Mouse (Mus musculus) ES-Bruce4 (cell line): ENCODE measurements around the gene En2. TPM values are rescaled to one million over a fixed set of nuclear protein-coding genes. Genes with fewer than 3 reads are reported as not detected.

ENCODE experiments used
- H3K27ac ChIP-seq: 2 replicates; pipeline ENCODE4 v1.5.1; 2012; ENCODE audit warnings: low read length, inconsistent platforms; ENCODE audit not compliant: insufficient read depth
- H3K27me3 ChIP-seq: 2 replicates; pipeline ENCODE4 v1.6.1; 2012; ENCODE audit warnings: mild to moderate bottlenecking, low read length, inconsistent platforms; ENCODE audit not compliant: control insufficient read depth, poor library complexity, insufficient read depth, severe bottlenecking
- H3K36me3 ChIP-seq: 2 replicates; pipeline ENCODE4 v1.6.1; 2012; ENCODE audit warnings: inconsistent platforms, mild to moderate bottlenecking, low read length, moderate library complexity; ENCODE audit not compliant: control insufficient read depth, poor library complexity, insufficient read depth, severe bottlenecking
- H3K4me1 ChIP-seq: one replicate; pipeline ENCODE4 v1.8.1; 2011; ENCODE audit warnings: low read length; ENCODE audit not compliant: control insufficient read depth, insufficient read depth
- H3K4me3 ChIP-seq: 2 replicates; pipeline ENCODE4 v1.5.1; 2011; ENCODE audit warnings: low read depth, mild to moderate bottlenecking, low read length
- H3K9ac ChIP-seq: 2 replicates; pipeline ENCODE4 v1.6.1; 2012; ENCODE audit warnings: low read depth, mild to moderate bottlenecking, inconsistent platforms; ENCODE audit not compliant: poor library complexity, severe bottlenecking
- H3K9me3 ChIP-seq: replicated peaks from 2 replicates; pipeline ENCODE4 v1.6.1; 2012; ENCODE audit warnings: mild to moderate bottlenecking, low read length, inconsistent platforms; ENCODE audit not compliant: control insufficient read depth, poor library complexity, insufficient read depth, severe bottlenecking
- CTCF ChIP-seq: IDR thresholded peaks from one replicate; pipeline ENCODE4 v1.8.1; 2011; ENCODE audit warnings: low read depth, low read length
- EP300 ChIP-seq: IDR thresholded peaks from 2 replicates; pipeline ENCODE4 v1.6.1; 2011; ENCODE audit warnings: low read depth, low read length; ENCODE audit not compliant: insufficient read depth
- POLR2A ChIP-seq: IDR thresholded peaks from one replicate; pipeline ENCODE4 v1.8.1; 2011; ENCODE audit warnings: low read length; ENCODE audit not compliant: insufficient read depth
- polyA plus RNA-seq: library from polyadenylated mRNA; stranded (reverse); fragments of >200 nt; gene quantifications from 2 replicates; pipeline ENCODE4 v1.2.4, GENCODE M21; 2011; ENCODE audit warnings: low read depth; ENCODE audit not compliant: missing spikeins, insufficient read depth, insufficient read length

The En2 gene
- polyA plus RNA-seq, 1 experiment = 1.6 TPM

DNA sequence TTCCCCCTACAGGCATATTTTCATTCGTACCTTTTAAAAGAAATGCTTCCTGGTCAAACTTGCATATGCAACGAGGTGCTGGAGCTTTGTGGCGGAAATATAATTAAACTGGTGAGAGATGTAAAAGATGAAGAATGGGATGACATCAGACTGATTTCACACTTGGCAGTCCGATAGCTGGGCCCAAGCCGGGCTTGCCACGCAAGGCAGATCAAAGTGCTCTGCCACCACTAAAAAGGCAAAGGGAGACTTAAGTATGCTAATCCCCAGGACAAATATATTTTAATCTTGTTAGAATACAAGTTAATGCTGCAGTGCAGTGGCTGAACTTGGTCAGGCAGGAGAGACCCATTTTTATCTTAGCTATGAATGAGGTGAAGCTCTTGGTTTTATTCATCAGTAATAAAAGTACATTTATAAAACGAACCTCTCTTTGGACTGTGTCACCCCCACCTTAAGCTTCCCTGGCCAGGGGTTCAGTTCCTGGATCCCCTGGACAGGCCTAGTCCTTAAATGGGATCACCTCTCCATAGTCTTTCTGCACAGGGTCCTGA lies 13.8 kb downstream of the En2 start:
- no peak overlapping the region for H3K4me3 ChIP-seq
- TF ChIP-seq POLR2A (no peak), CTCF (no peak)
- no peaks in the 10 kb centered on the region for H3K4me1 ChIP-seq
- H3K36me3 ChIP-seq = no peaks in the 10 kb centered on the region
- H3K9me3 ChIP-seq = no peaks in the 10 kb centered on the region
- no peak overlapping the region for H3K9ac ChIP-seq
- 0 out of 2 replicates have a peak, but pooled peaks cover 3% of the 10 kb centered on the region for H3K27me3 ChIP-seq
- H3K27ac ChIP-seq = no peak overlapping the region

DNA sequence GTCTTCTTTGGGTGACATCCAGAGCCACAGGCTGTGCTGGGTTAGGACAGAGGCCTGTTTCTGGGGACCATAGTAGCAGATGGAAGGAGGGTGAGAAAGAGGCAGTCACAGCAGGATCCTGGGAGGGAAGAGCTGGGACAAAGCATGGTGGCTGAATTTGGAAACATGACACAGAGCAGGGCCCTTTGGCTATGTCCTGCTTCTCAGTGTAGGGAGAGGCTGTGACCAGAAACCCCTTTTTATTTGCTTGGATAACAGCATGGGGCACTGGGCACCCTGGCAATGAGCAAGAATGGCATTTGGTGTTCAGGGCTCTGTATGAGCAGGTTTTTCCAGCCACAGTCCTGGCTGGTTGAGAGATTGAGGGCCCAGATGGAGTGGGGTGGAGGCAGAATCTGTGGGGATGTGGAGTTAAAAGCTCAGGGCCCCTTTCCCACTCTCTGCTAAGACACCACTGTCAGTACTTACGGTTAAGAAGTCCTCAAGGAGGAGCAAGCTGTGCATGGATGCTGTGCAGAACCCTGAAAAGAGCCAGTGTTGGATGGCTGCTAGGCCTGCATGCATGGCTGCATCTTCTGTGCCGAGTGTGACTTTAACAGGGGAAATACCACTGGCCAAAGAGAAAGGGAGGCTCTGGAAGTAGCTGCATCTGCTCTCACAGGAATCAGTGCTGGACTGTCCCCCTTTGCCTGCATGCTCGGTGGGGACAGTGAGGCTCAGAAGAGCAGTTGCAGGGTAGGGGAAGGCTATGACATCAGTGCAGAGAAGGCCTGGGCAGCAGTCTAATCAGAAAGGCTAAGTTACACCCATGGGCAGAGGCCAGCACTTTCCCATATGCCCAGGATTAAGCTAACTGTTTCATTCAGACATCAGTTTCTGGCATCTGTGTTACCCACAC lies 26.0 kb downstream of the En2 start:
- TF ChIP-seq EP300 = no peak
- TF ChIP-seq POLR2A = no peak
- no peak for TF ChIP-seq CTCF
- no peak overlapping the region for H3K4me3 ChIP-seq
- no peaks in the 10 kb centered on the region for H3K27me3 ChIP-seq
- no peaks in the 10 kb centered on the region for H3K4me1 ChIP-seq
- H3K27ac ChIP-seq = no peak overlapping the region
- H3K9ac ChIP-seq = no peak overlapping the region
- no peaks in the 10 kb centered on the region for H3K9me3 ChIP-seq
- no peaks in the 10 kb centered on the region for H3K36me3 ChIP-seq

- no peak overlapping the region for H3K9ac ChIP-seq
- no peaks in the 10 kb centered on the region for H3K27me3 ChIP-seq
- no peak for TF ChIP-seq EP300
- no peak for TF ChIP-seq CTCF
- TF ChIP-seq POLR2A = no peak
- no peak overlapping the region for H3K4me3 ChIP-seq
- H3K27ac ChIP-seq = no peak overlapping the region
- no peaks in the 10 kb centered on the region for H3K36me3 ChIP-seq
- H3K9me3 ChIP-seq = no peaks in the 10 kb centered on the region
- no peaks in the 10 kb centered on the region for H3K4me1 ChIP-seq
These were observed 26.6 kb downstream of the En2 start for GRCm38 (mm10) chr5:28192099-28192454.

- H3K27me3 ChIP-seq = no peaks in the 10 kb centered on the region
- H3K4me3 ChIP-seq = no peak overlapping the region
- no peak for TF ChIP-seq CTCF
- TF ChIP-seq POLR2A = no peak
- no peak for TF ChIP-seq EP300
- H3K9ac ChIP-seq = no peak overlapping the region
- peaks cover 6% of the 10 kb centered on the region for H3K4me1 ChIP-seq
- no peaks in the 10 kb centered on the region for H3K9me3 ChIP-seq
- no peaks in the 10 kb centered on the region for H3K36me3 ChIP-seq
- no peak overlapping the region for H3K27ac ChIP-seq
These were observed 30.0 kb downstream of the En2 start for GRCm38 (mm10) chr5:28195473-28195872.

DNA sequence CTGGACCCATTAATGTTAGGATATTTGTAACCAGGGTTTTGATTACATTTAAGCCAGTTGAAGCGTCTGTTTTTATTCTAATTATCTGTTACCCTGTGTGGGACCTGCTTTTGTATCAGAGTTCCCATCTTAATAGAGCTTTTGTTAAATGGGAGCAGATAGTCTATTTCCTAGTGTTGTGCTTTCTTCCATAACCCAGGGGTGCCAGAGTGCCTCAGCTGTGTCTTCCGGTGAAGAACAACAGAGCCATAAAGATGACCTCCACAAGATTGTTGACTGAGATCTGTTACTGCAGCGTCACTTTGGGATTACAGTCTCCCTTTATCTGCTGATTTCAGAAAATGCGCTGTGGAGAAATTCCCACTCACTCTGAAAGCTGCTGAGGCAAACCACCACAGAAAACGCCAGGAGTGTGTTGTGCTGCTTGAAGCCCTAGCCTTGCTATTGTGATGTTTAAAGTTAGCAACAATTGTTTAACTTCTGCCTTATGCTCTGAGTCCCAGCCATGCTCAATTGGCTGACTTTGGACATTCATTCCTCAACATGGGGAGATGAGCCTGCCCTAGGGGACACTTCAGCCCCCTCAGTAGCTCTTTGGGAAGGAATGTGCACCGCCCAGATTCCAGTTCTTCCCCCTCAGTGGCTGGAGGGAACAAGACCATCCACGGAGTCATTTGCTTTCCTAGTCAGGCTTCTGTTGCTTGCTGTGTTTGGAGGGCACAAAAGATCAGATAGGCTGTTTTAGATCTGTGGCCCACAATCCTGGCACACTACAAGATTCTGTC lies 33.8 kb downstream of the En2 start:
- Histone ChIP-seq H3K4me1 (peaks cover 6% of the 10 kb centered on the region), H3K4me3 (no peak overlapping the region), H3K36me3 (peaks cover 8% of the 10 kb centered on the region), H3K9ac (no peak overlapping the region), H3K9me3 (no peaks in the 10 kb centered on the region), H3K27ac (peak overlapping the region; percentile 63), H3K27me3 (no peaks in the 10 kb centered on the region)
- TF ChIP-seq POLR2A = no peak
- no peak for TF ChIP-seq CTCF
- peak; percentile 82 for TF ChIP-seq EP300

GRCm38 (mm10) chr5:28203086-28203485 lies 37.6 kb downstream of the En2 start:
- Histone ChIP-seq H3K9me3 (no peaks in the 10 kb centered on the region), H3K27ac (no peak overlapping the region), H3K4me3 (no peak overlapping the region), H3K27me3 (no peaks in the 10 kb centered on the region), H3K36me3 (peaks cover 19% of the 10 kb centered on the region), H3K4me1 (peaks cover 6% of the 10 kb centered on the region), H3K9ac (no peak overlapping the region)
- TF ChIP-seq POLR2A (no peak), CTCF (no peak), EP300 (no peak)
